Mouse (Mus musculus) lung, postnatal 25 days (tissue): ENCODE data around the gene Elmo1.

Experiments used
- DNase-seq: peaks from one replicate; pipeline ENCODE4 v3.0.0; 2022; ENCODE audit warnings: low spot score

Elmo1 gene

GRCm38 (mm10) chr13:20090133-20090710, at the start of gene Elmo1:
TSS of gene Elmo1 (plus strand) at chr13:20090596.
- peak; percentile 85 for DNase-seq

GRCm38 (mm10) chr13:20041169-20041830, 49.1 kb upstream of the Elmo1 start:
- no peak for DNase-seq

GRCm38 (mm10) chr13:20042856-20043255, 47.5 kb upstream of the Elmo1 start:
- no peak for DNase-seq

GRCm38 (mm10) chr13:20045350-20045749, 45.0 kb upstream of the Elmo1 start:
- DNase-seq: no peak

GRCm38 (mm10) chr13:20045836-20046235, 44.6 kb upstream of the Elmo1 start:
- DNase-seq: peak; percentile 34

- peak; percentile 36 for DNase-seq
These were observed 44.0 kb upstream of the Elmo1 start for GRCm38 (mm10) chr13:20046406-20046805.

- no peak for DNase-seq
These were observed 42.2 kb upstream of the Elmo1 start for GRCm38 (mm10) chr13:20047926-20048836.

- no peak for DNase-seq
These were observed 41.6 kb upstream of the Elmo1 start for GRCm38 (mm10) chr13:20048837-20049160.

GRCm38 (mm10) chr13:20049654-20050053, 40.7 kb upstream of the Elmo1 start:
- DNase-seq: no peak

- DNase-seq: no peak
These were observed 40.2 kb upstream of the Elmo1 start for GRCm38 (mm10) chr13:20050149-20050548.

- DNase-seq: no peak
These were observed 32.5 kb upstream of the Elmo1 start for GRCm38 (mm10) chr13:20057926-20058325.

- DNase-seq: no peak
These were observed 29.4 kb upstream of the Elmo1 start for GRCm38 (mm10) chr13:20061031-20061430.

- no peak for DNase-seq
These were observed 27.1 kb upstream of the Elmo1 start for GRCm38 (mm10) chr13:20063331-20063730.

GRCm38 (mm10) chr13:20072043-20072442, 18.4 kb upstream of the Elmo1 start:
- DNase-seq: no peak

- DNase-seq: no peak
These were observed 17.4 kb upstream of the Elmo1 start for GRCm38 (mm10) chr13:20072994-20073393.

- no peak for DNase-seq
These were observed 13.9 kb upstream of the Elmo1 start for GRCm38 (mm10) chr13:20076521-20076920.

GRCm38 (mm10) chr13:20077237-20077636, 13.2 kb upstream of the Elmo1 start:
- no peak for DNase-seq

GRCm38 (mm10) chr13:20090711-20091603, 561 bp downstream of the Elmo1 start:
- peak; percentile 49 for DNase-seq

GRCm38 (mm10) chr13:20091604-20091926, 1.2 kb downstream of the Elmo1 start:
- DNase-seq: no peak

GRCm38 (mm10) chr13:20092301-20092700, 1.9 kb downstream of the Elmo1 start:
- DNase-seq: no peak

- peak; percentile 80 for DNase-seq
These were observed 3.1 kb downstream of the Elmo1 start for GRCm38 (mm10) chr13:20093307-20094045.
